9 mouse cellular contexts compared by ENCODE assay signal in genomic region chr2:25947950-25948349, GRCm38 (mm10). TPM values are rescaled to one million over a fixed set of nuclear protein-coding genes. Genes with fewer than 3 reads are reported as not detected.
A peak's percentile ranks its signal among the peaks of the same experiment; 100 is the strongest.
DNase-seq lines count a peak whose midpoint lies in the region; ATAC-seq and TF ChIP-seq lines count a peak whose summit lies in the region.
"Had no signal": no experiment of that assay in that cellular context is flagged by ENCODE, and none has a peak within 500 bp of the region (broad histone marks: within the 10 kb centered on the region; RNA-seq: fewer than 3 reads in every experiment).

No protein-coding gene starts in this region.

- H3K9me3 ChIP-seq in heart, embryonic 11.5 days (replicated peaks; ENCODE audit: control insufficient read depth, low read length): no peaks in the 10 kb centered on the region
- H3K9me3 ChIP-seq: heart, embryonic 15.5 days had no signal

- TF ChIP-seq CTCF in left cerebral cortex, adult 2 months (IDR thresholded peaks at IDR 0.05): peak; percentile 31

- 67% methylated on average over 3 of the region's 3 CpGs for WGBS in heart, embryonic 11.5 days (ENCODE audit: insufficient replicate concordance)

- intact Hi-C loops in left cerebral cortex, adult 2 months (cut with DNase I): no loop called here
- intact Hi-C loops in left cerebral cortex, postnatal 25 days (cut with DNase I): no loop called here

- H3K4me3 ChIP-seq in heart, embryonic 11.5 days (ENCODE audit: low read depth, low read length): no peak overlapping the region
- no peak overlapping the region for H3K4me3 ChIP-seq in left cerebral cortex, adult 2 months
- H3K4me3 ChIP-seq: heart, embryonic 15.5 days had no signal

- DNase-seq in heart, adult 11 months: peak; percentile 85
- DNase-seq in left cerebral cortex, adult 2 months (ENCODE audit: extremely low spot score in 1 of 2, low spot score in 2 of 2): no peak
- no peak for DNase-seq in left cerebral cortex, postnatal 25 days (ENCODE audit: low spot score in 2 of 2)
- peak; percentile 21 for DNase-seq in brain, adult 2 months (ENCODE audit: low read depth, low spot score)
- peak; percentile 28 for DNase-seq in lung, postnatal 14 days
- DNase-seq in layer of hippocampus, adult 8-10 months (ENCODE audit: low spot score in 2 of 2): no peak

- peaks cover 25% of the 10 kb centered on the region for H3K36me3 ChIP-seq in heart, embryonic 11.5 days (ENCODE audit: control insufficient read depth, insufficient read depth, low read length)

- no peaks in the 10 kb centered on the region for H3K4me1 ChIP-seq in heart, embryonic 11.5 days (ENCODE audit: control insufficient read depth, insufficient read depth, low read length)
- H3K4me1 ChIP-seq: heart, embryonic 15.5 days had no signal

- no peaks in the 10 kb centered on the region for H3K27me3 ChIP-seq in heart, embryonic 11.5 days (ENCODE audit: control insufficient read depth, insufficient read depth, low read length)
- H3K27me3 ChIP-seq: CH12.LX; heart, embryonic 15.5 days had no signal

- no peak overlapping the region for H3K27ac ChIP-seq in heart, embryonic 11.5 days (ENCODE audit: low read depth, low read length)
- no peak overlapping the region for H3K27ac ChIP-seq in left cerebral cortex, adult 2 months
- H3K27ac ChIP-seq: heart, embryonic 15.5 days had no signal

- no peak for ATAC-seq in heart, embryonic 11.5 days (replicated peaks; ENCODE audit: insufficient number of reproducible peaks, low FRiP score, low TSS enrichment)

- no peak overlapping the region for H3K4me2 ChIP-seq in heart, embryonic 11.5 days
- H3K4me2 ChIP-seq: heart, embryonic 15.5 days had no signal

- no peak overlapping the region for H3K9ac ChIP-seq in heart, embryonic 11.5 days (ENCODE audit: low read depth, low read length)
- H3K9ac ChIP-seq: heart, embryonic 15.5 days had no signal

RNA-seq across cellular contexts. Expression of gene Camsap1, which starts 35.1 kb away (rescaled TPM):
- 8.9 and 14.1 TPM in 2 replicates for polyA plus RNA-seq in heart, embryonic 11.5 days (2014; fragmentation: Nextera tagmentation; extraction: Ambion mirVana)
- 100 to 1,000 TPM; 150 to 159 TPM for total RNA-seq in left cerebral cortex, adult 2 months (2021)
- 100 to 1,000 TPM; 148 to 162 TPM for total RNA-seq in left cerebral cortex, postnatal 25 days (2021)
- 100 to 1,000 TPM; 126 to 157 (median 135) TPM for total RNA-seq in layer of hippocampus, adult 8-10 months (2022)

Comparison
In these comparisons a context has a peak if more than half of its experiments do, and no peak if none do; other contexts are left out.
1. DNase-seq: peak in heart, adult 11 months (single experiment), brain, adult 2 months (single experiment) and lung, postnatal 14 days (single experiment); none in left cerebral cortex, adult 2 months (0 of 2), left cerebral cortex, postnatal 25 days (0 of 2) and layer of hippocampus, adult 8-10 months (0 of 2).